Mouse (Mus musculus) midbrain, embryonic 11.5 days (tissue): ENCODE results near the gene Atp8a1. TPM values are rescaled to one million over a fixed set of nuclear protein-coding genes. Genes with fewer than 3 reads are reported as not detected.
A peak's percentile ranks its signal among the peaks of the same experiment; 100 is the strongest.

Experiments used
- ATAC-seq: fragments of 200-750 bp; cut with Nextera tagmentation; 2 replicates; pipeline ENCODE4 v1.8.0; 2017; ENCODE audit warnings: moderate TSS enrichment, moderate library complexity; ENCODE audit not compliant: low FRiP score
- DNase-seq: peaks from one replicate; pipeline ENCODE4 v3.0.0; 2015; ENCODE audit warnings: low spot score; ENCODE audit errors: missing footprints
- H3K27ac ChIP-seq: fragments of 300-500 bp; sonication (generic); 2 replicates; pipeline ENCODE4 v1.5.1; 2014; ENCODE audit warnings: low read depth, low read length
- H3K27me3 ChIP-seq: fragments of 300-500 bp; sonication (generic); 2 replicates; pipeline ENCODE4 v1.6.1; 2014; ENCODE audit warnings: mild to moderate bottlenecking, low read length, moderate library complexity, mixed read lengths; ENCODE audit not compliant: control insufficient read depth, insufficient read depth
- H3K36me3 ChIP-seq: fragments of 300-500 bp; sonication (generic); 2 replicates; pipeline ENCODE4 v1.6.1; 2014; ENCODE audit warnings: mild to moderate bottlenecking, low read length, moderate library complexity, mixed read lengths; ENCODE audit not compliant: control insufficient read depth, insufficient read depth
- H3K4me1 ChIP-seq: fragments of 300-500 bp; sonication (generic); 2 replicates; pipeline ENCODE4 v1.6.1; 2014; ENCODE audit warnings: low read length; ENCODE audit not compliant: control insufficient read depth, insufficient read depth
- H3K4me2 ChIP-seq: fragments of 300-500 bp; sonication (generic); 2 replicates; pipeline ENCODE4 v1.6.1; 2014; ENCODE audit warnings: mild to moderate bottlenecking, moderate library complexity
- H3K4me3 ChIP-seq: fragments of 300-500 bp; sonication (generic); 2 replicates; pipeline ENCODE4 v1.5.1; 2014; ENCODE audit warnings: low read depth, low read length
- H3K9ac ChIP-seq: fragments of 300-500 bp; sonication (generic); 2 replicates; pipeline ENCODE4 v1.6.1; 2014; ENCODE audit warnings: low read length
- H3K9me3 ChIP-seq: fragments of 300-500 bp; sonication (generic); 2 replicates; pipeline ENCODE4 v1.6.1; 2016; ENCODE audit warnings: low read length; ENCODE audit not compliant: control insufficient read depth
- WGBS: fragments of 180-500 bp; shearing (Covaris S2); extraction: QIAGEN DNeasy Blood & Tissue Kit; methylation state at CpG from one replicate; pipeline ENCODE4 v1.1.7; 2014; 5-methylcytosine and 5-hydroxymethylcytosine counted together
- polyA plus RNA-seq: library from polyadenylated mRNA; unstranded; fragments of >200 nt; fragmentation: Nextera tagmentation; extraction: Ambion mirVana; gene quantifications from 2 replicates; pipeline ENCODE4 v1.2.1, GENCODE M21; 2014

Gene Atp8a1
- polyA plus RNA-seq, 1 experiment from 2014 or later = 31.9 TPM

DNA sequence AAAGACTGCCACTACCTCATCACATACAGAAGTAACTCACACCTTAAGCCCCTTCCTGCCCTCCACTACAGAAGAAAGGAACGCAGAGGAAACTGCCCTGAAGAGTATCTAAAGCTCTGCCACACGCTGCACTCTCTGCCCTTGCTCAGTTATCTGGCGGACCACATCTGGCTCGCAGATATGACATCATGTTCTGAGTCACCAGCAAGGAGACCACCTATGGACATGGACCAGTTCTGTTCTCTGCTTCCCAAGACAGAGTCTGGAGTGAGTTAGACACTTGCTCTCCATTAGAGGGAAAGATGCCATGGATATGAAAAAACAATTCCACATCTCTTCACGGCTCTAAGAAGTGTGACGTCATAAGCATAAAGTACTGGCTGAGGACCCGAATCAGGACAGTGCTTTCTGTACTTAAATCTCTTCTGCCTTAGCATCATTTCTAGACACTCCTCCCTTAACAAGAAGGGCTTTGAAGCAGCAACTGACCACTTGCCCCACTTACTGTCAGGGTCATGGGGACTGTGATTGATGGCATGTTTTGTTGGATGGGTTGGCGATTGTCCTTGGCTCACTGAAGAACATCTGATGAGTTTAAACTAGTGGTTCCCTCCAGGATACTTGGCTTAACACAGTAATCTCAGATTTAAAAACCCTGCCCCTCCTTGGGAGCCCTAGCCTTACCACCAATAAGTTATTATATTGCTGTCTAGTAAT is 206.5 kb downstream of the Atp8a1 start:
- DNase-seq = no peak
- 87% methylated on average over 8 of the region's 8 CpGs for WGBS
- no peak overlapping the region for H3K4me3 ChIP-seq
- no peaks in the 10 kb centered on the region for H3K9me3 ChIP-seq
- no peaks in the 10 kb centered on the region for H3K36me3 ChIP-seq
- H3K27me3 ChIP-seq = peaks cover 89% of the 10 kb centered on the region
- no peak for ATAC-seq
- no peak overlapping the region for H3K9ac ChIP-seq
- no peaks in the 10 kb centered on the region for H3K4me1 ChIP-seq
- no peak overlapping the region for H3K4me2 ChIP-seq
- no peak overlapping the region for H3K27ac ChIP-seq

- Histone ChIP-seq H3K4me1 (peaks cover 16% of the 10 kb centered on the region), H3K9me3 (no peaks in the 10 kb centered on the region), H3K36me3 (no peaks in the 10 kb centered on the region), H3K4me3 (no peak overlapping the region), H3K4me2 (peak overlapping the region; percentile 34), H3K27me3 (peaks cover 60% of the 10 kb centered on the region), H3K27ac (peak overlapping the region; percentile 80), H3K9ac (0 out of 2 replicates have a peak overlapping the region, but pooled peaks have one; percentile 12)
- DNase-seq = peak; percentile 93
- WGBS = 11% methylated on average over 3 of the region's 3 CpGs
- ATAC-seq = peak; percentile 38
Measured at GRCm38 (mm10) chr5:67634339-67634738, 212.9 kb downstream of the Atp8a1 start.

DNA sequence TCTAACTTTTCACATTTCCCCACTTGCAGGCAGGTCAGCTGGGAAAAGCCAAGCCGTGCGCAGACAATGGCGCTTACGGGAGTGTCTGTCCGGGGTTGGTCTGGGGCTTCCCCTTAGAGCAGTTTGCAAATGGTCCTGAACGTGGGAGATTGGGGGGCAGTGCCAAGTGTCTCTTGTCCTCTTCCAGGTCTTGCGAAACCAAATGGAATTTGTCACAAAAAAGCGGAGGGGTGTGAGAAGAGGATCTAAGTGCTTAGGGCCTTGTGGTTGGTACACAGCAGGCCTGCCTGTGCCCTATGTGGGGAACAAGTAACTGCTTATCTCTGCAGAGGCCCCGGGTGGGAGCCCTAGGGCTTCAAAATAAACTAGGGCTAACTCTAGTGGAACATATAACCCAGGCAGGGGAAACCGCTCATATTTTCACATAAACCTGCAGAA is 213.4 kb downstream of the Atp8a1 start:
- DNase-seq = peak; percentile 97
- 5% methylated on average over 10 of the region's 10 CpGs for WGBS
- Histone ChIP-seq H3K9ac (0 out of 2 replicates have a peak overlapping the region, but pooled peaks have one; percentile 12), H3K4me3 (no peak overlapping the region), H3K4me1 (peaks cover 16% of the 10 kb centered on the region), H3K27me3 (peaks cover 59% of the 10 kb centered on the region), H3K36me3 (no peaks in the 10 kb centered on the region), H3K9me3 (no peaks in the 10 kb centered on the region), H3K27ac (peak overlapping the region; percentile 80), H3K4me2 (peak overlapping the region; percentile 34)
- peak; percentile 84 for ATAC-seq

DNA sequence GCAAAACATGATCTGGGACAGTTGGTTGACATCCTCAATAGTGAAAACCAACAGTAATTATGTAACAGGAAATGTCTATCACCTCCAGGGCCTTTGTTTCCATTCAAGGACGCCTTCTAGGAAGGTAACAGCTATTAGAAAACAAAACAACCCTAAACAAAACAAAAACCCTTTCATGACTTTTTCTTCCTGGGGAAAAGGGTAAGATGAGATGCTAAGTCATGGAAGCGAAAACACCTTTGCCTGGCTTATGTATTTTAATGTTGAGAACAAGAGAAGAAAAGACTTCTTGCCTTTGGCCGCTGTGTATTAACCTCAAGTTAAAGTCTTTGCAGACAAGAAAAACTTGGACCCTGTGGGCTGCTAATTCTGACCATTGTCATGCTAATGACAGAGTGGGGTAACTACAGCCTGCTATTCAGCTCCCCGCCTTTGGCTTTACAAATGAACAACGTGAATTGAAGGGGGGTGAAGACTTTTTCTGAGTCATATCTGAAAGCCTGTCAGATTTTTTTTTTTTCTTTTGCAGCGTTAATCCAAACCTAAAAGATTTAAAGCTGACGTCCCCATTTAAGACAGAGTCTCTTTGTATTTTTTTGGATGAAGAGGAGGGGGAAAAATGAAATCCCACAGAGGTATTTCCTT is 214.0 kb downstream of the Atp8a1 start:
- Histone ChIP-seq H3K36me3 (no peaks in the 10 kb centered on the region), H3K9ac (no peak overlapping the region), H3K4me3 (no peak overlapping the region), H3K4me2 (peak overlapping the region; percentile 34), H3K27ac (peak overlapping the region; percentile 80; the same call in 1 of the 2 replicates), H3K4me1 (peaks cover 16% of the 10 kb centered on the region), H3K9me3 (no peaks in the 10 kb centered on the region), H3K27me3 (peaks cover 56% of the 10 kb centered on the region)
- DNase-seq = peak; percentile 89
- ATAC-seq = peak; percentile 84
- 5% methylated on average over 7 of the region's 7 CpGs for WGBS

- DNase-seq (no peak), ATAC-seq (no peak)
- H3K27me3 ChIP-seq = peaks cover 45% of the 10 kb centered on the region
- no peak overlapping the region for H3K27ac ChIP-seq
- H3K4me3 ChIP-seq = no peak overlapping the region
- H3K36me3 ChIP-seq = no peaks in the 10 kb centered on the region
- WGBS = 93% methylated on average over 12 of the region's 12 CpGs
- H3K4me2 ChIP-seq = no peak overlapping the region
- no peak overlapping the region for H3K9ac ChIP-seq
- peaks cover 16% of the 10 kb centered on the region for H3K4me1 ChIP-seq
- H3K9me3 ChIP-seq = no peaks in the 10 kb centered on the region
Measured at GRCm38 (mm10) chr5:67631261-67631660, 216.0 kb downstream of the Atp8a1 start.

DNA sequence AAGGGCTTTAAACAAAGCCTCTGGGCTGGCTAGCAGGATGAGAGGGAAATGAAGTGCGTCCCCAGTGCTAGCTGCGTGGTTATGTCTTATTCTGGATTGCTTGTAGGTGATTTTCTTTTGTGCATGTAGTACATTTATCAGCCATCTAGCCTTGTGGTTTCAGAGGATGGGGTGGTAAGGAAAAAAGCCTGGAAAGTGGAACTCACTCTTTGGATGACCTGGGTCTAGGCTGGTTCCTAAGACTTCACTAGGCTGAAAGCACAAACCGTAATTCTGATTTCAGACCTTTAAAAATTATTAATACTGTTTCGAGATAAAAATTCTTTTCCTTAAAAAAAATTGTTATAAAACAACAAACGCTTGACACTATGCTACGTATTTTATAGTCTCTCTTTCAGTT is 217.4 kb downstream of the Atp8a1 start:
- H3K4me1 ChIP-seq = peaks cover 16% of the 10 kb centered on the region
- no peaks in the 10 kb centered on the region for H3K36me3 ChIP-seq
- H3K4me3 ChIP-seq = no peak overlapping the region
- H3K9ac ChIP-seq = no peak overlapping the region
- ATAC-seq (no peak), DNase-seq (peak; percentile 91)
- WGBS = 84% methylated on average over 6 of the region's 6 CpGs
- H3K27me3 ChIP-seq = peaks cover 40% of the 10 kb centered on the region
- no peaks in the 10 kb centered on the region for H3K9me3 ChIP-seq
- no peak overlapping the region for H3K4me2 ChIP-seq
- no peak overlapping the region for H3K27ac ChIP-seq

DNA sequence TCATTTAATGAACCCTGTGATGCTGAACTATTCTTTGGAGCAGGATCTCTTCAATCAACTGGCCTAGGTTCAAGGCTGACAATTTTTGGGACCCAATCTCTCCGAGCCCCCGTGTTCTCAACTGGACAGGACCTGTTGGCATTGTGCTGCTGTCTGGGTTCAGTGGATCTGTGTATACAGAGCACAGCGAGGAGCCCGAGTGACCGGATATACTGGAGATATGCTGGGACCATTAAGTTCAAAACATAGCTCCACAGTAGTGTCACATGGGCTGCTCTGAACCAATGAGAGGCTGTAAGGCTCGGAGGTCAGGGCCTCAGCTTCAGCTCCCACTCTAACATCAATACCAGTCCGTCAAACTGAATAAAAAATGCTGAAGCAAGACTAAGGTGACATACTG is 217.8 kb downstream of the Atp8a1 start:
- DNase-seq (no peak), ATAC-seq (no peak)
- peaks cover 13% of the 10 kb centered on the region for H3K4me1 ChIP-seq
- 75% methylated on average over 7 of the region's 7 CpGs for WGBS
- H3K27me3 ChIP-seq = peaks cover 38% of the 10 kb centered on the region
- no peak overlapping the region for H3K4me2 ChIP-seq
- H3K9ac ChIP-seq = no peak overlapping the region
- H3K36me3 ChIP-seq = no peaks in the 10 kb centered on the region
- H3K27ac ChIP-seq = no peak overlapping the region
- no peak overlapping the region for H3K4me3 ChIP-seq
- H3K9me3 ChIP-seq = no peaks in the 10 kb centered on the region

DNA sequence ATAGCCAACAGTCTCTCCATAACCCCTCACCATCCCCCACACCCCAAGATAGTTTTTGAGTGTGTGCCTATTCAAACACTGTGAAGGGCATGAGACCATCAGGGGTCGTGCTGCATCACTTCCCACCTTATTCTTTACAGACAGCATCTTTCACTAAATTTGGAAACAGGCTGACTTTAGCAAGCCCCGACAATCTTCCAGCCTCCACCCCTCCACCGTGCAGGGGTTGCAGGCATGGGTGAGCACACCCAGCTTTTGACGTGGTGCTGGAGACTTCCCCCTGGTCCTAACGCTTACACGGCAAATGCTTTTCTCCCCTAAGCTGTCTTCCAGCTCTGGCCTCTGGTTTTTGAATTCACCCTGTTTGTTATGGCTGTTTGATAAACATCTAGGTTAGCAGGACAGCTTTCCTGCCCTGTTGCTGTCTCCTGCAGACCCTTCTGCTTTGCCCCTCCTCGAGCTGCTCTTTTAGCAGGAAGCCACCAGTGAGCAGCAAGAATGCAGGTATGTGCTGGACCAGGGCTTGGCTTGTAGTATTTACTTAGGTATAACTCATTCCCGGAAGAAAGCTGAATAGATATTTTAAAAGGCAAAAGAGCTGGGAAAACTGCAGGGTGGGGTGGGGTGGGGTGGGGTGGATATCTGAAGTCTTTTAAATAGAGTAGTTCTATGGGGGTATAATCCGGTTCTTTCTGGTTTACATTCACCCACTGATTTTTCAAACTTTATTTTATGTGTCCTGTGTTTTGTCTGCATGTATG is 218.9 kb downstream of the Atp8a1 start:
- ATAC-seq (no peak), DNase-seq (no peak)
- WGBS = 70% methylated on average over 9 of the region's 9 CpGs
- no peak overlapping the region for H3K4me3 ChIP-seq
- H3K4me2 ChIP-seq = no peak overlapping the region
- no peak overlapping the region for H3K27ac ChIP-seq
- H3K4me1 ChIP-seq = peaks cover 4% of the 10 kb centered on the region
- no peak overlapping the region for H3K9ac ChIP-seq
- H3K9me3 ChIP-seq = no peaks in the 10 kb centered on the region
- peaks cover 37% of the 10 kb centered on the region for H3K27me3 ChIP-seq
- no peaks in the 10 kb centered on the region for H3K36me3 ChIP-seq

GRCm38 (mm10) chr5:67621230-67621629 is 226.0 kb downstream of the Atp8a1 start:
- Histone ChIP-seq H3K36me3 (peaks cover 3% of the 10 kb centered on the region; the same call in 1 of the 2 replicates), H3K9ac (no peak overlapping the region), H3K4me1 (no peaks in the 10 kb centered on the region), H3K4me3 (no peak overlapping the region), H3K9me3 (no peaks in the 10 kb centered on the region), H3K27ac (no peak overlapping the region), H3K27me3 (peaks cover 10% of the 10 kb centered on the region), H3K4me2 (no peak overlapping the region)
- DNase-seq = no peak
- ATAC-seq = peak; percentile 47; the same call in 1 of the 2 replicates
- WGBS = 81% methylated on average over 12 of the region's 12 CpGs
